Mouse (Mus musculus) olfactory bulb, adult 2 months (tissue): ENCODE data around the gene Fbxo27.

Experiments
- CTCF ChIP-seq: fragments of 200-500 bp; IDR thresholded peaks from 2 replicates; pipeline ENCODE4 v1.5.1; 2012; ENCODE audit warnings: low read depth, mild to moderate bottlenecking, low read length, moderate library complexity; ENCODE audit not compliant: insufficient read depth
- POLR2A ChIP-seq: fragments of 200-500 bp; IDR thresholded peaks from 2 replicates; pipeline ENCODE4 v1.6.1; 2012; ENCODE audit warnings: mild to moderate bottlenecking, low read depth, low read length, moderate library complexity; ENCODE audit not compliant: insufficient read depth

- TF ChIP-seq POLR2A = no peak
- TF ChIP-seq CTCF = no peak
Measured at GRCm38 (mm10) chr7:28656430-28656829, 36.2 kb upstream of the Fbxo27 start.
